Mouse (Mus musculus) embryonic fibroblast, embryonic 13.5 days (primary cell): ENCODE data around the gene Rbbp8nl. TPM values are rescaled to one million over a fixed set of nuclear protein-coding genes. Genes with fewer than 3 reads are reported as not detected.
"Not testable (repeated sequence)": the region's sequence is repeated elsewhere in the genome, so short reads cannot be mapped to it uniquely, and the experiment has no call there.

ENCODE experiments used
- H3K27ac ChIP-seq: 2 replicates; pipeline ENCODE4 v1.5.1; 2012; ENCODE audit warnings: low read length, control low read depth, inconsistent platforms; ENCODE audit not compliant: insufficient read depth
- H3K4me1 ChIP-seq: 2 replicates; pipeline ENCODE4 v1.6.1; 2011; ENCODE audit warnings: low read length; ENCODE audit not compliant: control insufficient read depth, insufficient read depth
- H3K4me3 ChIP-seq: 2 replicates; pipeline ENCODE4 v1.5.1; 2011; ENCODE audit warnings: mild to moderate bottlenecking, control low read depth, low read length; ENCODE audit not compliant: insufficient read depth
- CTCF ChIP-seq: IDR thresholded peaks from 2 replicates; pipeline ENCODE4 v1.5.1; 2011; ENCODE audit warnings: mild to moderate bottlenecking, control low read depth, low read length, moderate library complexity, borderline replicate concordance; ENCODE audit not compliant: insufficient read depth
- POLR2A ChIP-seq: IDR thresholded peaks from 2 replicates; pipeline ENCODE4 v1.6.1; 2011; ENCODE audit warnings: low read depth, mild to moderate bottlenecking, control low read depth, low read length, moderate library complexity
- polyA plus RNA-seq: library from polyadenylated mRNA; stranded (reverse); fragments of >200 nt; gene quantifications from 2 replicates; pipeline ENCODE4 v1.2.4, GENCODE M21; 2011; ENCODE audit warnings: low read depth; ENCODE audit not compliant: missing spikeins, insufficient read length

Gene Rbbp8nl
- polyA plus RNA-seq, 1 experiment = not detected

- no peak for TF ChIP-seq CTCF
- TF ChIP-seq POLR2A = peak; percentile 30; the same call in 1 of the 2 replicates
- Histone ChIP-seq H3K4me1 (peaks cover 4% of the 10 kb centered on the region; the same call in 1 of the 2 replicates), H3K27ac (no peak overlapping the region), H3K4me3 (no peak overlapping the region)
These were observed 28.8 kb downstream of the Rbbp8nl start for GRCm38 (mm10) chr2:180260610-180261480.

- TF ChIP-seq POLR2A = 0 out of 2 replicates have a peak, but pooled peaks have one; percentile 6
- not testable (repeated sequence) for H3K4me3 ChIP-seq, H3K4me1 ChIP-seq, H3K27ac ChIP-seq
These were observed 29.7 kb downstream of the Rbbp8nl start for GRCm38 (mm10) chr2:180259826-180260609.

- not testable (repeated sequence) for H3K27ac ChIP-seq, H3K4me3 ChIP-seq, H3K4me1 ChIP-seq
These were observed 30.7 kb downstream of the Rbbp8nl start for GRCm38 (mm10) chr2:180258951-180259484.

GRCm38 (mm10) chr2:180257963-180258865, 31.5 kb downstream of the Rbbp8nl start:
- H3K27ac ChIP-seq = 0 out of 2 replicates have a peak overlapping the region, but pooled peaks have one; percentile 38
- peaks cover 4% of the 10 kb centered on the region; the same call in 1 of the 2 replicates for H3K4me1 ChIP-seq
- H3K4me3 ChIP-seq = peak overlapping the region; percentile 93
- TF ChIP-seq POLR2A (0 out of 2 replicates have a peak, but pooled peaks have one; percentile 27), CTCF (no peak)

GRCm38 (mm10) chr2:180257001-180257521, 32.6 kb downstream of the Rbbp8nl start, which contains the start of gene Rps21:
Gene Rps21 (plus strand): TSS chr2:180257377.
- TF ChIP-seq CTCF = no peak
- peak; percentile 99 for TF ChIP-seq POLR2A
- Histone ChIP-seq H3K4me3 (peak within 1 kb of the TSS; percentile 93), H3K4me1 (peaks cover 4% of the 10 kb centered on the region; the same call in 1 of the 2 replicates), H3K27ac (peak within 1 kb of the TSS; percentile 77)

GRCm38 (mm10) chr2:180256296-180257000, 33.2 kb downstream of the Rbbp8nl start:
- H3K4me3 ChIP-seq = peak overlapping the region; percentile 49

GRCm38 (mm10) chr2:180255701-180256100, 34.0 kb downstream of the Rbbp8nl start:
- H3K4me3 ChIP-seq = no peak overlapping the region
- no peak overlapping the region for H3K27ac ChIP-seq
- H3K4me1 ChIP-seq = peaks cover 4% of the 10 kb centered on the region; the same call in 1 of the 2 replicates
- TF ChIP-seq CTCF = no peak
- no peak for TF ChIP-seq POLR2A

More at GRCm38 (mm10) chr2:180256296-180257000, 33.2 kb downstream of the Rbbp8nl start:
- H3K27ac ChIP-seq = peak overlapping the region; percentile 77
- no peak for TF ChIP-seq CTCF
- no peak; the same call in 1 of the 2 replicates for TF ChIP-seq POLR2A
- peaks cover 4% of the 10 kb centered on the region; the same call in 1 of the 2 replicates for H3K4me1 ChIP-seq
